Mouse (Mus musculus): ENCODE results near the gene Comt. TPM values are rescaled to one million over a fixed set of nuclear protein-coding genes. Genes with fewer than 3 reads are reported as not detected.

The Comt gene
- polyA plus RNA-seq, 1 experiment from 2014 or later, result 127 TPM

GRCm38 (mm10) chr16:18460826-18461225 lies 34.2 kb upstream of the Comt start:
- Histone ChIP-seq H3K4me2 (replicated peaks; ENCODE audit: low read depth, low read length) (no peak overlapping the region), H3K27me3 (ENCODE audit: insufficient read depth, low read length) (no peaks in the 10 kb centered on the region; the same call in 1 of the 2 replicates), H3K36me3 (ENCODE audit: insufficient read depth, low read length) (peaks cover 8% of the 10 kb centered on the region), H3K9ac (replicated peaks; ENCODE audit: low read length) (no peak overlapping the region), H3K4me3 (ENCODE audit: low read length) (no peak overlapping the region), H3K4me1 (ENCODE audit: insufficient read depth, low read length) (peaks cover 21% of the 10 kb centered on the region), H3K9me3 (ENCODE audit: low read length) (no peaks in the 10 kb centered on the region), H3K27ac (ENCODE audit: low read length) (no peak overlapping the region)
- WGBS, result 92% methylated on average over 3 of the region's 3 CpGs
- ATAC-seq (ENCODE audit: low FRiP score, low TSS enrichment), result no peak

GRCm38 (mm10) chr16:18459955-18460370 lies 33.3 kb upstream of the Comt start:
- WGBS, result 6% methylated on average over 11 of the region's 11 CpGs
- Histone ChIP-seq H3K4me1 (ENCODE audit: insufficient read depth, low read length) (peaks cover 21% of the 10 kb centered on the region), H3K27ac (ENCODE audit: low read length) (peak overlapping the region; percentile 29), H3K4me2 (replicated peaks; ENCODE audit: low read depth, low read length) (peak overlapping the region; percentile 33), H3K9ac (replicated peaks; ENCODE audit: low read length) (0 out of 2 replicates have a peak overlapping the region, but pooled peaks have one; percentile 11), H3K36me3 (ENCODE audit: insufficient read depth, low read length) (peaks cover 8% of the 10 kb centered on the region), H3K27me3 (ENCODE audit: insufficient read depth, low read length) (no peaks in the 10 kb centered on the region; the same call in 1 of the 2 replicates), H3K9me3 (ENCODE audit: low read length) (no peaks in the 10 kb centered on the region), H3K4me3 (ENCODE audit: low read length) (no peak overlapping the region)
- peak; percentile 64 for ATAC-seq (ENCODE audit: low FRiP score, low TSS enrichment)

GRCm38 (mm10) chr16:18459335-18459954 lies 32.8 kb upstream of the Comt start:
- peak overlapping the region; percentile 29 for H3K27ac ChIP-seq (ENCODE audit: low read length)
- H3K4me1 ChIP-seq (ENCODE audit: insufficient read depth, low read length), result peaks cover 19% of the 10 kb centered on the region
- peak overlapping the region; percentile 33 for H3K4me2 ChIP-seq (replicated peaks; ENCODE audit: low read depth, low read length)
- no peaks in the 10 kb centered on the region for H3K9me3 ChIP-seq (ENCODE audit: low read length)
- 19% methylated on average over 12 of the region's 12 CpGs for WGBS
- no peak overlapping the region for H3K4me3 ChIP-seq (ENCODE audit: low read length)
- 0 out of 2 replicates have a peak overlapping the region, but pooled peaks have one; percentile 11 for H3K9ac ChIP-seq (replicated peaks; ENCODE audit: low read length)
- H3K27me3 ChIP-seq (ENCODE audit: insufficient read depth, low read length), result no peaks in the 10 kb centered on the region; the same call in 1 of the 2 replicates
- ATAC-seq (ENCODE audit: low FRiP score, low TSS enrichment), result no peak; the same call in 1 of the 2 replicates
- peaks cover 8% of the 10 kb centered on the region for H3K36me3 ChIP-seq (ENCODE audit: insufficient read depth, low read length)

DNA sequence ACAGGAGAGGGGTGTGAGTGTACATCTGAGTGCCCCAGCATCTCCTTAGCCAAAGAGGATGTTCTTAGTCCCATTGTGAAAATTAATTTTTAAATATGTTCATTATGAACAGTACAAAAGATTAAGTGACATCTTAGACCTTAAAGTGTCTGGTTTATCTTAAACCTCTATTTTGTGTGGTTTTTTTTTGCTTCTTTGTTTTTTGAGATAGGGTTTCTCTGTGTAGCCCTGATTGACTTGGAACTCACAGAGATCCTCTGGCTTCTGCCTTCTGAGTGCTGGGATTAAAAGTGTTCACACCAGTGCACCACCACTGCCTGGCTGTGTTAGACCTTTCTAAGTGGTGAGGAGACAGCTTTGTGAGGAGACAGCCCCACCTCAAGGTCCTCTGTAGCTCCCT lies 32.0 kb upstream of the Comt start:
- Histone ChIP-seq H3K27ac (ENCODE audit: low read length) (no peak overlapping the region), H3K9me3 (ENCODE audit: low read length) (no peaks in the 10 kb centered on the region), H3K4me3 (ENCODE audit: low read length) (no peak overlapping the region), H3K27me3 (ENCODE audit: insufficient read depth, low read length) (no peaks in the 10 kb centered on the region; the same call in 1 of the 2 replicates), H3K36me3 (ENCODE audit: insufficient read depth, low read length) (peaks cover 8% of the 10 kb centered on the region), H3K4me2 (replicated peaks; ENCODE audit: low read depth, low read length) (no peak overlapping the region), H3K9ac (replicated peaks; ENCODE audit: low read length) (no peak overlapping the region), H3K4me1 (ENCODE audit: insufficient read depth, low read length) (peaks cover 17% of the 10 kb centered on the region)
- ATAC-seq (ENCODE audit: low FRiP score, low TSS enrichment), result no peak

GRCm38 (mm10) chr16:18455407-18455806 lies 28.8 kb upstream of the Comt start:
- H3K4me1 ChIP-seq (ENCODE audit: insufficient read depth, low read length), result peaks cover 36% of the 10 kb centered on the region
- H3K36me3 ChIP-seq (ENCODE audit: insufficient read depth, low read length), result peaks cover 8% of the 10 kb centered on the region
- no peaks in the 10 kb centered on the region for H3K9me3 ChIP-seq (ENCODE audit: low read length)
- ATAC-seq (ENCODE audit: low FRiP score, low TSS enrichment), result no peak
- no peak overlapping the region for H3K4me2 ChIP-seq (replicated peaks; ENCODE audit: low read depth, low read length)
- no peak overlapping the region for H3K4me3 ChIP-seq (ENCODE audit: low read length)
- H3K27ac ChIP-seq (ENCODE audit: low read length), result no peak overlapping the region
- H3K9ac ChIP-seq (replicated peaks; ENCODE audit: low read length), result no peak overlapping the region
- 84% methylated on average over 6 of the region's 6 CpGs for WGBS
- H3K27me3 ChIP-seq (ENCODE audit: insufficient read depth, low read length), result peaks cover 2% of the 10 kb centered on the region; the same call in 1 of the 2 replicates

DNA sequence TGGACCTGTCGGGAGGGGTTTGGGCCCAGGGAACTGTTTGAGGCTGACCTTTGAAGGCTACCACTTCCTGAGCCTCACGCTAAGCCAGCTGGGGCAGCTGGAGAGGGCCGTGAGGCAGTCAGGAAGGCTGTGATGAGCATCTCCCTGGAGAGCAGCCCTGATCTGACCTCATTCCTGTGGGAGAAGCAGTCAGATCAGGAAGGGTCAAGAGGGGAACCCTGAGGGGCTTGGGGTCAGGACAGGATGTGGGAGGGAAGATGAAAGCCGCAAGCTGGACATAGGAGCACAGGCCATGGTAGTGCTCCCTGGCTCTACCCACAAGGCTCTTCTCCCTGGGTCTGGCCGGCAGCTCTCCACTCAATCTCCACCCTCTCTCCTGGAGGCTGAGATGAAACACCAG lies 27.2 kb upstream of the Comt start:
- H3K4me1 ChIP-seq (ENCODE audit: insufficient read depth, low read length), result peaks cover 22% of the 10 kb centered on the region
- 0 out of 2 replicates have a peak, but pooled peaks cover 2% of the 10 kb centered on the region for H3K27me3 ChIP-seq (ENCODE audit: insufficient read depth, low read length)
- peaks cover 15% of the 10 kb centered on the region for H3K36me3 ChIP-seq (ENCODE audit: insufficient read depth, low read length)
- WGBS, result 37% methylated on average over 5 of the region's 5 CpGs
- H3K4me3 ChIP-seq (ENCODE audit: low read length), result no peak overlapping the region
- no peak overlapping the region for H3K4me2 ChIP-seq (replicated peaks; ENCODE audit: low read depth, low read length)
- ATAC-seq (ENCODE audit: low FRiP score, low TSS enrichment), result 0 out of 2 replicates have a peak, but pooled peaks have one; percentile 21
- H3K27ac ChIP-seq (ENCODE audit: low read length), result no peak overlapping the region
- H3K9ac ChIP-seq (replicated peaks; ENCODE audit: low read length), result no peak overlapping the region
- H3K9me3 ChIP-seq (ENCODE audit: low read length), result no peaks in the 10 kb centered on the region

DNA sequence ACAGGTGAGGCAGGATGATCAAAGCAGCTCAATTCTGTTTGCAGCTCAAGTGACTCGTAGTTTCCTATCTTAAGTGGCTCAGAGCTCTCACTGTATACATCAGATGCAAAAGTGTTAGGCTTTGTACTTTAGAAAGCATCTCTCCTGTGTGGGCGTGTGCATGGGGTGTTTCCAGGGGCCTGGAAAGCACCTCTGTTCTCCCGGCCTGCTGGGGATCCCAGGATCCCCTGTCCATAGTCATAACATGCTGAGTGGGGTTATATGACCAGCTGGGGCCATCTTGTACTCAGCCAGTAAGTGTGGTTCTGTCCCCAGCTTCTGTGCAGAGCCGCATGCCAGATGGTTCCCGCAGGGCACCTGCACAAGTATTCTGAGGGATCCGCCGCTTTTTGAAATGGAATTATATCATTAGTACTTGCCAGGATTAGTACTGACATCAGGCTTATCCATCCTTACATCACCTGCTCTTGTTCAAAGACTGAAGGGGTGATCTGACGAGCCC lies 25.8 kb upstream of the Comt start:
- Histone ChIP-seq H3K4me2 (replicated peaks; ENCODE audit: low read depth, low read length) (no peak overlapping the region), H3K27ac (ENCODE audit: low read length) (no peak overlapping the region), H3K27me3 (ENCODE audit: insufficient read depth, low read length) (0 out of 2 replicates have a peak, but pooled peaks cover 2% of the 10 kb centered on the region), H3K4me1 (ENCODE audit: insufficient read depth, low read length) (peaks cover 34% of the 10 kb centered on the region), H3K9ac (replicated peaks; ENCODE audit: low read length) (no peak overlapping the region), H3K9me3 (ENCODE audit: low read length) (no peaks in the 10 kb centered on the region), H3K36me3 (ENCODE audit: insufficient read depth, low read length) (peaks cover 15% of the 10 kb centered on the region), H3K4me3 (ENCODE audit: low read length) (no peak overlapping the region)
- ATAC-seq (ENCODE audit: low FRiP score, low TSS enrichment), result no peak
- 84% methylated on average over 8 of the region's 8 CpGs for WGBS

DNA sequence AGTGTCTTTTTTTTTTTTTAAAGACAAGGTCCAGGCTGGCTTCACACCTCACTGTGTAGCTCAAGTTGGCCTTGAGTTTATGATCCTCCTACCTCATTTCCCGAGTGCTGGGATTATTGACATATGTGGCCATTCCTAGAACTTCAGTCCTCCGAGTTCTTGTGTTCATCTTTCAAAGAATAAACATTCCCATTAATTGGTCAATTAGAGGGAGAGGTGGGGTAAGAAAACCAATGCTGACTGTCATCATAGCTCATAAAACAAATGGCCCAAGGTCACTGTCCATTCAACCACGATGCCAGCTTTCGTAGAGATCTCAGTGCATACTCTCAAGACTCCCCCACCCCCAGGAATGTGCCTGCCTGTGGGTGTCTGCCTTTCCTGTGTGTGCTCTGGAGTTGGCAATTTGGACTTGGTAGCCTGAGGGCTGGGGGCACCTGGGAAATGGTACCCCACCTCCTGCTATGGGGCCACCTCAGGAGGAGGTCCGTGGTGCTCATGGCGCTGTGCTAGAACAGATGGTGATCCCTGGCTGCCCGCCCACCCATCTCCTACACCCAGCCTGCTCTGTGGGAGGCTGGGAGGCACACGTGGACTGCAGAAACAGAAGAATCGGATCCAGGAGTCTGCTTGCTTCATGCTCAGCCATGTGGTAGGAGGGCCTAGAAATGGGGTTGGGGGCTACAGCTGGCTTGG lies 25.0 kb upstream of the Comt start:
- ATAC-seq (ENCODE audit: low FRiP score, low TSS enrichment), result peak; percentile 52
- H3K9me3 ChIP-seq (ENCODE audit: low read length), result no peaks in the 10 kb centered on the region
- H3K36me3 ChIP-seq (ENCODE audit: insufficient read depth, low read length), result peaks cover 10% of the 10 kb centered on the region; the same call in 1 of the 2 replicates
- 0 out of 2 replicates have a peak, but pooled peaks cover 2% of the 10 kb centered on the region for H3K27me3 ChIP-seq (ENCODE audit: insufficient read depth, low read length)
- peaks cover 42% of the 10 kb centered on the region for H3K4me1 ChIP-seq (ENCODE audit: insufficient read depth, low read length)
- H3K4me3 ChIP-seq (ENCODE audit: low read length), result no peak overlapping the region
- H3K4me2 ChIP-seq (replicated peaks; ENCODE audit: low read depth, low read length), result no peak overlapping the region
- H3K27ac ChIP-seq (ENCODE audit: low read length), result no peak overlapping the region
- 28% methylated on average over 9 of the region's 9 CpGs for WGBS
- no peak overlapping the region for H3K9ac ChIP-seq (replicated peaks; ENCODE audit: low read length)

- Histone ChIP-seq H3K27me3 (ENCODE audit: insufficient read depth, low read length) (0 out of 2 replicates have a peak, but pooled peaks cover 2% of the 10 kb centered on the region), H3K4me1 (ENCODE audit: insufficient read depth, low read length) (peaks cover 42% of the 10 kb centered on the region), H3K9me3 (ENCODE audit: low read length) (no peaks in the 10 kb centered on the region), H3K9ac (replicated peaks; ENCODE audit: low read length) (no peak overlapping the region), H3K27ac (ENCODE audit: low read length) (no peak overlapping the region), H3K4me2 (replicated peaks; ENCODE audit: low read depth, low read length) (no peak overlapping the region), H3K4me3 (ENCODE audit: low read length) (no peak overlapping the region), H3K36me3 (ENCODE audit: insufficient read depth, low read length) (0 out of 2 replicates have a peak, but pooled peaks cover 7% of the 10 kb centered on the region)
- WGBS, result 93% methylated on average over 4 of the region's 4 CpGs
- ATAC-seq (ENCODE audit: low FRiP score, low TSS enrichment), result no peak
Observed at GRCm38 (mm10) chr16:18449005-18449404, 22.4 kb upstream of the Comt start.
